Mouse (Mus musculus): Measurements from ENCODE around the gene Sec1. TPM values are rescaled to one million over a fixed set of nuclear protein-coding genes. Genes with fewer than 3 reads are reported as not detected.

Gene Sec1
- total and polyA plus RNA-seq, 2 experiments from 2014 or later = 0.33 to 1.3 TPM

- Histone ChIP-seq H3K4me2 (ENCODE audit: low read depth, low read length) (no peak overlapping the region), H3K9ac (replicated peaks; ENCODE audit: low read depth, low read length) (no peak overlapping the region), H3K4me3 (ENCODE audit: low read depth, low read length) (no peak overlapping the region), H3K4me1 (ENCODE audit: control insufficient read depth, insufficient read depth) (peaks cover 36% of the 10 kb centered on the region), H3K9me3 (replicated peaks; ENCODE audit: control insufficient read depth, low read length) (no peaks in the 10 kb centered on the region), H3K27ac (ENCODE audit: low read depth) (no peak overlapping the region), H3K27me3 (ENCODE audit: control insufficient read depth, insufficient read depth, low read length) (no peaks in the 10 kb centered on the region), H3K36me3 (replicated peaks; ENCODE audit: control insufficient read depth, insufficient read depth, low read length) (peaks cover 42% of the 10 kb centered on the region)
- DNase-seq (ENCODE audit: low spot score) (no peak), ATAC-seq (ENCODE audit: insufficient read depth, low read depth) (no peak)
- 86% methylated on average over 24 of the region's 24 CpGs for WGBS
- TF ChIP-seq EP300 (IDR thresholded peaks at IDR 0.05; ENCODE audit: low read depth) (no peak), CTCF (IDR thresholded peaks at IDR 0.05; ENCODE audit: low read depth) (no peak)
These were observed 17.3 kb upstream of the Sec1 start for GRCm38 (mm10) chr7:45711316-45712021.

GRCm38 (mm10) chr7:45710477-45711191 lies 16.4 kb upstream of the Sec1 start:
- ATAC-seq (ENCODE audit: insufficient read depth, low read depth) = no peak

DNA sequence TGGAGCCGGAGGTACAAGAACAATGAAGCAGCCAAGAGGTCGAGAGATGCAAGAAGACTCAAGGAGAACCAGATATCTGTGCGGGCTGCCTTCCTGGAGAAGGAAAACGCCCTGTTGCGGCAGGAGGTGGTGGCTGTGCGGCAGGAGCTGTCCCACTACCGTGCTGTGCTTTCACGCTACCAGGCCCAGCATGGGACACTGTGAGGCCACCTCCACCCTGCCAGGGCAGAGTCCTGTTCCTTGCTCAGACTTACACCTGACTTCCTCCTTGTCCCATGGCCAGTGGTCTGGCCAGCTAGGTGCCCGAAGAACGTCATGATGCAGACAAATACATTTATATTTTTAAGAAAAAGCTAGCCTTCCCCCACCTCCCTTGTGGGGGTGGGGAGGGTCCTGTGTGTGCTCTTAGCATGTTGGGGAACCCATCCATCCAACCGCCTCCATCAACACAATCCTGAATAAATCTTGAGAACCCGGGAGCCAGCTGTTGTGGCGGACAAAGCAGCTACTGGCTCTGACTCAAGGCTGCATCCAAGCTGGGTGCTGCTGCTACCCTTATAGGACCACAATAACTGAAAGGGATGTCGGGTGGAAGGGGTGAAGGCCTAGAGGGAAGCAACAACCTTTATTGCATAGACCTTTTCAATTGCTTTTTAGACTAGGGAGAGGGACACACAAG lies 15.6 kb upstream of the Sec1 start:
- H3K36me3 ChIP-seq (replicated peaks; ENCODE audit: control insufficient read depth, insufficient read depth, low read length) = peaks cover 42% of the 10 kb centered on the region
- H3K9ac ChIP-seq (replicated peaks; ENCODE audit: low read depth, low read length) = no peak overlapping the region
- peaks cover 24% of the 10 kb centered on the region for H3K4me1 ChIP-seq (ENCODE audit: control insufficient read depth, insufficient read depth)
- 60% methylated on average over 14 of the region's 14 CpGs for WGBS
- no peak overlapping the region for H3K4me3 ChIP-seq (ENCODE audit: low read depth, low read length)
- H3K9me3 ChIP-seq (replicated peaks; ENCODE audit: control insufficient read depth, low read length) = no peaks in the 10 kb centered on the region
- no peak overlapping the region for H3K27ac ChIP-seq (ENCODE audit: low read depth)
- ATAC-seq (ENCODE audit: insufficient read depth, low read depth) = no peak
- no peak for DNase-seq (ENCODE audit: low spot score)
- H3K4me2 ChIP-seq (ENCODE audit: low read depth, low read length) = no peak overlapping the region
- TF ChIP-seq CTCF (IDR thresholded peaks at IDR 0.05; ENCODE audit: low read depth) (no peak), EP300 (IDR thresholded peaks at IDR 0.05; ENCODE audit: low read depth) (no peak)
- no peaks in the 10 kb centered on the region for H3K27me3 ChIP-seq (ENCODE audit: control insufficient read depth, insufficient read depth, low read length)

More at GRCm38 (mm10) chr7:45710477-45711191, 16.4 kb upstream of the Sec1 start:
- no peak for DNase-seq (ENCODE audit: low spot score)
- Histone ChIP-seq H3K36me3 (replicated peaks; ENCODE audit: control insufficient read depth, insufficient read depth, low read length) (peaks cover 42% of the 10 kb centered on the region), H3K4me2 (ENCODE audit: low read depth, low read length) (no peak overlapping the region), H3K27ac (ENCODE audit: low read depth) (no peak overlapping the region), H3K9me3 (replicated peaks; ENCODE audit: control insufficient read depth, low read length) (no peaks in the 10 kb centered on the region), H3K4me3 (ENCODE audit: low read depth, low read length) (no peak overlapping the region), H3K27me3 (ENCODE audit: control insufficient read depth, insufficient read depth, low read length) (no peaks in the 10 kb centered on the region), H3K4me1 (ENCODE audit: control insufficient read depth, insufficient read depth) (peaks cover 28% of the 10 kb centered on the region), H3K9ac (replicated peaks; ENCODE audit: low read depth, low read length) (no peak overlapping the region)
- 88% methylated on average over 20 of the region's 20 CpGs for WGBS
- TF ChIP-seq CTCF (IDR thresholded peaks at IDR 0.05; ENCODE audit: low read depth) (no peak), EP300 (IDR thresholded peaks at IDR 0.05; ENCODE audit: low read depth) (no peak)

DNA sequence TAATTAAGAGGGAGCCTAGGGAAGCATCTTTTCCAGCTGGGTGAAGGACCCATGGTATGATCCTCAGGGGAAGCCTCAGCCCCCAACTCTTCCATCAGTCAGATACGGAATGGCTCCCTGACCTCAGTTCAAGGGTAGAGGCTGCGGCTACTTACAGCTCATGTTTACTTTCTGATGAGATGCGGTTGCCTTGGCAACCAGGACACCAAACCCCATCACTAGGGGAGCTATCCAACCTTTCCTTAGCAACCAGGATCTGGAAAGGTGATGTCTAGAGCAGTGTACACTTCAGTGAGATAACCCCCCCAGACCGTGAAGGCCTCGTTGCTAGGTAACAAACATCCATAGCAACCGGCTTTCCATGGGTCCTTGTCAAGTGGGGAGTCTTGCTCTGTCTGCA lies 14.8 kb upstream of the Sec1 start:
- no peak for TF ChIP-seq CTCF (IDR thresholded peaks at IDR 0.05; ENCODE audit: low read depth)
- 42% methylated on average over 6 of the region's 6 CpGs for WGBS
- Histone ChIP-seq H3K4me2 (ENCODE audit: low read depth, low read length) (no peak overlapping the region), H3K4me3 (ENCODE audit: low read depth, low read length) (no peak overlapping the region), H3K9ac (replicated peaks; ENCODE audit: low read depth, low read length) (no peak overlapping the region), H3K4me1 (ENCODE audit: control insufficient read depth, insufficient read depth) (peaks cover 19% of the 10 kb centered on the region), H3K36me3 (replicated peaks; ENCODE audit: control insufficient read depth, insufficient read depth, low read length) (peaks cover 42% of the 10 kb centered on the region), H3K27ac (ENCODE audit: low read depth) (no peak overlapping the region; the same call in 1 of the 2 replicates), H3K27me3 (ENCODE audit: control insufficient read depth, insufficient read depth, low read length) (no peaks in the 10 kb centered on the region), H3K9me3 (replicated peaks; ENCODE audit: control insufficient read depth, low read length) (no peaks in the 10 kb centered on the region)
- ATAC-seq (ENCODE audit: insufficient read depth, low read depth) = no peak
- no peak for DNase-seq (ENCODE audit: low spot score)

GRCm38 (mm10) chr7:45708221-45708761 lies 14.1 kb upstream of the Sec1 start:
- WGBS = 43% methylated on average over 13 of the region's 13 CpGs

More at GRCm38 (mm10) chr7:45708221-45708761, 14.1 kb upstream of the Sec1 start:
- no peak for ATAC-seq (ENCODE audit: insufficient read depth, low read depth)
- Histone ChIP-seq H3K27me3 (ENCODE audit: control insufficient read depth, insufficient read depth, low read length) (no peaks in the 10 kb centered on the region), H3K27ac (ENCODE audit: low read depth) (peak overlapping the region; percentile 98), H3K9ac (replicated peaks; ENCODE audit: low read depth, low read length) (peak overlapping the region; percentile 32), H3K4me3 (ENCODE audit: low read depth, low read length) (peak overlapping the region; percentile 77), H3K9me3 (replicated peaks; ENCODE audit: control insufficient read depth, low read length) (no peaks in the 10 kb centered on the region), H3K36me3 (replicated peaks; ENCODE audit: control insufficient read depth, insufficient read depth, low read length) (peaks cover 39% of the 10 kb centered on the region), H3K4me1 (ENCODE audit: control insufficient read depth, insufficient read depth) (peaks cover 22% of the 10 kb centered on the region), H3K4me2 (ENCODE audit: low read depth, low read length) (peak overlapping the region; percentile 96)
- DNase-seq (ENCODE audit: low spot score) = no peak
- no peak for TF ChIP-seq EP300 (IDR thresholded peaks at IDR 0.05; ENCODE audit: low read depth)
- no peak for TF ChIP-seq CTCF (IDR thresholded peaks at IDR 0.05; ENCODE audit: low read depth)
